In genomic region chr1:58270807-58271569, GRCm38 (mm10) we compare ENCODE assay signal across 10 mouse cellular contexts. TPM values are rescaled to one million over a fixed set of nuclear protein-coding genes. Genes with fewer than 3 reads are reported as not detected.
A peak's percentile ranks its signal among the peaks of the same experiment; 100 is the strongest.
DNase-seq lines count a peak whose midpoint lies in the region; ATAC-seq and TF ChIP-seq lines count a peak whose summit lies in the region.
"Had no signal": no experiment of that assay in that cellular context is flagged by ENCODE, and none has a peak within 500 bp of the region (broad histone marks: within the 10 kb centered on the region; RNA-seq: fewer than 3 reads in every experiment).

No protein-coding gene starts in this region.

- H3K4me3 ChIP-seq in lung, embryonic 14.5 days (ENCODE audit: low read depth, low read length): no peak overlapping the region
- H3K4me3 ChIP-seq: myocyte had no signal

- no peak overlapping the region for H3K9ac ChIP-seq in lung, embryonic 14.5 days

- ATAC-seq in lung, embryonic 14.5 days (ENCODE audit: insufficient read depth): no peak

- no peak overlapping the region for H3K27ac ChIP-seq in lung, embryonic 14.5 days (ENCODE audit: low read depth)

- H3K4me2 ChIP-seq in lung, embryonic 14.5 days: no peak overlapping the region

- DNase-seq in adrenal gland, adult 18-20 months (ENCODE audit: low spot score in 2 of 2): peak; percentile 14 to 33
- no peak for DNase-seq in adrenal gland, adult 8-10 months
- peak; percentile 16 for DNase-seq in urinary bladder, postnatal 25 days (ENCODE audit: low spot score)
- DNase-seq in urinary bladder, adult 18-20 months (ENCODE audit: low spot score in 2 of 2): no peak
- DNase-seq in embryo, embryonic 9.5 days (ENCODE audit: extremely low spot score): peak; percentile 47
- DNase-seq in kidney, adult 8-10 months: peak; percentile 6 to 52
- DNase-seq in lung, embryonic 14.5 days: peak; percentile 92
- peak; percentile 55 for DNase-seq in right cerebral cortex, adult 18-20 months

- H3K4me1 ChIP-seq in lung, embryonic 14.5 days (ENCODE audit: insufficient read depth): no peaks in the 10 kb centered on the region

- H3K27me3 ChIP-seq in lung, embryonic 14.5 days (ENCODE audit: insufficient read depth, low read length): no peaks in the 10 kb centered on the region

- H3K9me3 ChIP-seq in lung, embryonic 14.5 days (ENCODE audit: low read depth, low read length): no peaks in the 10 kb centered on the region

- WGBS in lung, embryonic 14.5 days: 43% methylated on average over 6 of the region's 6 CpGs

- no peaks in the 10 kb centered on the region for H3K36me3 ChIP-seq in lung, embryonic 14.5 days (ENCODE audit: insufficient read depth)

- TF ChIP-seq CTCF in lung, embryonic 14.5 days (IDR thresholded peaks at IDR 0.05; ENCODE audit: low read depth): peak; percentile 70

RNA-seq across cellular contexts. Expression of gene Aox2, which starts 7.1 kb away (rescaled TPM):
- under 1 TPM; 0.40 to 0.42 TPM for total RNA-seq in adrenal gland, adult 18-20 months (2021)
- total RNA-seq in adrenal gland, adult 8-10 months (2022): under 1 TPM in 3 of 4 experiments, not detected in 1; 0.06 to 0.15 (median 0.07) TPM
- polyA plus RNA-seq in lung, embryonic 14.5 days (2014; fragmentation: Nextera tagmentation; extraction: Ambion mirVana): 0.03 TPM in 1 of 2 replicates, not detected in the other
- polyA plus RNA-seq: heart, embryonic 14.5 days; myocyte had no signal

Comparison
In these comparisons a context has a peak if more than half of its experiments do, and no peak if none do; other contexts are left out.
1. DNase-seq: peak in adrenal gland, adult 18-20 months (2 of 2), urinary bladder, postnatal 25 days (single experiment), embryo, embryonic 9.5 days (single experiment), kidney, adult 8-10 months (2 of 2), lung, embryonic 14.5 days (single experiment) and right cerebral cortex, adult 18-20 months (single experiment); none in adrenal gland, adult 8-10 months (single experiment) and urinary bladder, adult 18-20 months (0 of 2).